Mouse (Mus musculus): ENCODE measurements around the gene Capn12.

Capn12 gene

GRCm38 (mm10) chr7:28919815-28920214 lies 38.6 kb downstream of the Capn12 start:
- DNase-seq (ENCODE audit: low read depth, low spot score), result peak; percentile 60

- DNase-seq (ENCODE audit: low read depth, low spot score), result no peak
These were observed 40.0 kb downstream of the Capn12 start for GRCm38 (mm10) chr7:28921178-28921577.

- no peak for DNase-seq (ENCODE audit: low read depth, low spot score)
These were observed 40.7 kb downstream of the Capn12 start for GRCm38 (mm10) chr7:28921722-28922465.

- no peak for DNase-seq (ENCODE audit: low read depth, low spot score)
These were observed 41.4 kb downstream of the Capn12 start for GRCm38 (mm10) chr7:28922606-28923005.

GRCm38 (mm10) chr7:28923865-28924291 lies 42.7 kb downstream of the Capn12 start:
- DNase-seq (ENCODE audit: low read depth, low spot score), result peak; percentile 79

- no peak for DNase-seq (ENCODE audit: low read depth, low spot score)
These were observed 43.6 kb downstream of the Capn12 start for GRCm38 (mm10) chr7:28924802-28925201.

- peak; percentile 67 for DNase-seq (ENCODE audit: low read depth, low spot score)
These were observed 44.1 kb downstream of the Capn12 start for GRCm38 (mm10) chr7:28925317-28925716.

- DNase-seq (ENCODE audit: low read depth, low spot score), result no peak
These were observed 45.0 kb downstream of the Capn12 start for GRCm38 (mm10) chr7:28926172-28926571.

GRCm38 (mm10) chr7:28929381-28929780 lies 48.2 kb downstream of the Capn12 start:
- no peak for DNase-seq (ENCODE audit: low read depth, low spot score)

- no peak for DNase-seq (ENCODE audit: low read depth, low spot score)
These were observed 49.3 kb downstream of the Capn12 start for GRCm38 (mm10) chr7:28930320-28931031.

- DNase-seq (ENCODE audit: low read depth, low spot score), result no peak
These were observed 49.9 kb downstream of the Capn12 start for GRCm38 (mm10) chr7:28931032-28931694.

- no peak for DNase-seq (ENCODE audit: low read depth, low spot score)
These were observed 50.4 kb downstream of the Capn12 start for GRCm38 (mm10) chr7:28931695-28932039.

GRCm38 (mm10) chr7:28932421-28933041 lies 51.3 kb downstream of the Capn12 start:
- DNase-seq (ENCODE audit: low read depth, low spot score), result no peak

GRCm38 (mm10) chr7:28933825-28934224 lies 52.6 kb downstream of the Capn12 start:
- no peak for DNase-seq (ENCODE audit: low read depth, low spot score)

GRCm38 (mm10) chr7:28936787-28937186 lies 55.6 kb downstream of the Capn12 start:
- no peak for DNase-seq (ENCODE audit: low read depth, low spot score)

- DNase-seq (ENCODE audit: low read depth, low spot score), result no peak
These were observed 57.4 kb downstream of the Capn12 start for GRCm38 (mm10) chr7:28938654-28939053.

GRCm38 (mm10) chr7:28939418-28940183 lies 58.4 kb downstream of the Capn12 start:
- DNase-seq (ENCODE audit: low read depth, low spot score), result no peak

GRCm38 (mm10) chr7:28941129-28941528 lies 59.9 kb downstream of the Capn12 start:
- no peak for DNase-seq (ENCODE audit: low read depth, low spot score)

- no peak for DNase-seq (ENCODE audit: low read depth, low spot score)
These were observed 60.3 kb downstream of the Capn12 start for GRCm38 (mm10) chr7:28941542-28941941.
